Mouse (Mus musculus): ENCODE results near the gene Higd1b. TPM values are rescaled to one million over a fixed set of nuclear protein-coding genes. Genes with fewer than 3 reads are reported as not detected.

The Higd1b gene
- polyA plus RNA-seq, 1 experiment from 2014 or later = 5.4 TPM

DNA sequence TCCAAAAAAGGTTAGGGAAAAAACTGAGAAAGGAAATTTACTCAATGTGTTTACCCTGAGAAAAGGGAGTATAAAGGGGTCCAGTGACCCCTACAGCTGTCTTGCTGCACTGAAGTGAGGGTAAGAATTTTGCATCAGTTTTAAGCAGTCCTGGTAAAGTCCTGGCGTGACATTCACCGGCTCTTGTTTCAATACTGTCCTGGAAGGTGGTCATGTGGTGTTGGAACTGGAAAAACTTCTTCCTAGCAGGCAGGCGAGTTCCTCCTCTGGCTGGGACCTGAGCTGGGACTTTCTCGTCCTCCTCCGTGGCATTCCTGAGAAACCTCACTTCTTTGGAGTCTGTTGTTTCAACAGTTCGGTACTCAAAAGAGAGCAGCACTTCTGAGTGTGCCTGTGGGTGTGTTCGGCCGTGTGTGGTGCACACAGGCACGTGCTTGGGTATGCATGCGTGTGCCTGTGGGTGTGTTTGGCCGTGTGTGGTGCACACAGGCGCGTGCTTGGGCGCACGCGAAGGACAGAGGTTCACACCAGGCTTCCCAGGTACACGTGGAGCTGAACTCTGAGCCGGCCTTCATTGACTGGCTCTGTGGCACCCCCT, 2.9 kb upstream of the Higd1b start:
- Histone ChIP-seq H3K27me3 (ENCODE audit: control insufficient read depth, insufficient read depth, low read length) (no peaks in the 10 kb centered on the region), H3K4me3 (replicated peaks; ENCODE audit: low read depth, low read length) (no peak overlapping the region), H3K9ac (replicated peaks; ENCODE audit: low read length) (no peak overlapping the region), H3K36me3 (ENCODE audit: control insufficient read depth, insufficient read depth, low read length) (peaks cover 15% of the 10 kb centered on the region), H3K4me1 (ENCODE audit: control insufficient read depth, insufficient read depth, low read length) (no peaks in the 10 kb centered on the region), H3K4me2 (ENCODE audit: low read length) (no peak overlapping the region), H3K9me3 (ENCODE audit: control insufficient read depth, low read length) (no peaks in the 10 kb centered on the region), H3K27ac (replicated peaks; ENCODE audit: low read depth, low read length) (no peak overlapping the region)
- 77% methylated on average over 18 of the region's 18 CpGs for WGBS
- ATAC-seq (ENCODE audit: low FRiP score, low TSS enrichment) = no peak
- DNase-seq = no peak

DNA sequence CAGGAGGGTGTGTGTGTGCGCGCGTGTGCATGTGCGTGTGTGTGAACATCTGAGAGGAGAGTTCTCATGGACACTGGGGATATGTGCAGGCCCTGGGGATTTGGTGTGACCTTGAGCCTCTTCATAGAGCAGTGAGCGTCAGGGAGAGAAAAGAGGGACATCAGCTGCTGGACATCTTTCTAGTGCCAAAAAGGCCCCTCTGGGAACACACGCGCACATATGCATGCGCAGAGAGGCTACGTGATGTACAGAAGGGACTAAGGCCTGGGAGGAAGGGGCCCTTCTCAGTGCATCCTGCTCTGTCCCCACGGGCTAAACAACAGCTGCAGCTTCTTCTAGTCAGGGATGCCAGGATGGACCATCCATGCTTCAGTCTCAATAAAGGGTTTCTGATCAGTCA, 1.4 kb upstream of the Higd1b start:
- Histone ChIP-seq H3K36me3 (ENCODE audit: control insufficient read depth, insufficient read depth, low read length) (peaks cover 30% of the 10 kb centered on the region), H3K9ac (replicated peaks; ENCODE audit: low read length) (no peak overlapping the region), H3K4me3 (replicated peaks; ENCODE audit: low read depth, low read length) (no peak overlapping the region), H3K27me3 (ENCODE audit: control insufficient read depth, insufficient read depth, low read length) (no peaks in the 10 kb centered on the region), H3K4me1 (ENCODE audit: control insufficient read depth, insufficient read depth, low read length) (no peaks in the 10 kb centered on the region), H3K9me3 (ENCODE audit: control insufficient read depth, low read length) (no peaks in the 10 kb centered on the region), H3K4me2 (ENCODE audit: low read length) (no peak overlapping the region), H3K27ac (replicated peaks; ENCODE audit: low read depth, low read length) (no peak overlapping the region)
- ATAC-seq (ENCODE audit: low FRiP score, low TSS enrichment) = no peak
- no peak for DNase-seq
- WGBS = 87% methylated on average over 10 of the region's 10 CpGs

DNA sequence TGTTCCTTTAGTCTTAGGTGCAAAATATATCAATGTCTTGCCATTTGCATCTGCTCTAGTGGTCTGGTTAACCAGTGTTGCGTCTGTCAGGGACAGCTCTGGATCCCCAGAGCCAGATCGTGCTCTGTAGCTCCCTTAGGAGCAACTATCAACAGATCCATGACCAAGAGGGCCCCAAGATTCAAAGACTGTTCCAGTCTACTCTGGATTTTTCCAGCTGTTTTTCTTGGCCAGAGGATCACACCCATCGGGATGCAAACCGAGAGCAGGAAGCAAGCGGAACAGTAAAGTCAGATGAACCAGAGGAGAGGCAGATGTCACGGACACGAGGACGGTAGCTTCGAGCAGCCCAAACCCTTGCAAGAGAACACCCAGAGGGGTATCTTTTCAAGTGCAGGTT, 497 bp downstream of the Higd1b start:
- ATAC-seq (ENCODE audit: low FRiP score, low TSS enrichment) (no peak), DNase-seq (no peak)
- Histone ChIP-seq H3K27ac (replicated peaks; ENCODE audit: low read depth, low read length) (no peak overlapping the region), H3K9ac (replicated peaks; ENCODE audit: low read length) (no peak overlapping the region), H3K36me3 (ENCODE audit: control insufficient read depth, insufficient read depth, low read length) (peaks cover 47% of the 10 kb centered on the region), H3K4me2 (ENCODE audit: low read length) (no peak overlapping the region), H3K9me3 (ENCODE audit: control insufficient read depth, low read length) (no peaks in the 10 kb centered on the region), H3K27me3 (ENCODE audit: control insufficient read depth, insufficient read depth, low read length) (no peaks in the 10 kb centered on the region), H3K4me1 (ENCODE audit: control insufficient read depth, insufficient read depth, low read length) (no peaks in the 10 kb centered on the region), H3K4me3 (replicated peaks; ENCODE audit: low read depth, low read length) (no peak overlapping the region)
- WGBS = 90% methylated on average over 9 of the region's 9 CpGs

DNA sequence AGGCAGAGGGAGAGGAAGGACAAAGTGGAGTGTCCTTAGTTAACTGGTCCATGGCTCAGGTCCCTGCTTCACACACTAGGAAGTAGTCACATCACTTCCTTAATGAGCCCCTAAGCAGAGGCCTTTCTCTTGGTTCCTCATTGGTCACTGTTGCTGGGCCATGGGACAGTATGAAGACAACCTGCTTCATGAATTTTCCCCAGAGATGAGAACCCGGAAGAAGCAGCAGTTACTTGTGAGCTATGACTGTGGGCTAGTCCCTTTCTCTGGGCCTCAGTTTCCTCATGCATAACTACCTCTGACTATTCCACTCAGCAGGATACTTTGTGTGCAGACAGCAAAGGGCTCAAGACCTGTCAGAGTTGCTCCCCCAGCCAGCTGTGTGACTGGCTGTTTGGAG, 1.7 kb downstream of the Higd1b start:
- Histone ChIP-seq H3K27ac (replicated peaks; ENCODE audit: low read depth, low read length) (0 out of 2 replicates have a peak overlapping the region, but pooled peaks have one; percentile 13), H3K4me2 (ENCODE audit: low read length) (no peak overlapping the region), H3K9me3 (ENCODE audit: control insufficient read depth, low read length) (no peaks in the 10 kb centered on the region), H3K4me3 (replicated peaks; ENCODE audit: low read depth, low read length) (no peak overlapping the region), H3K9ac (replicated peaks; ENCODE audit: low read length) (no peak overlapping the region), H3K27me3 (ENCODE audit: control insufficient read depth, insufficient read depth, low read length) (no peaks in the 10 kb centered on the region), H3K4me1 (ENCODE audit: control insufficient read depth, insufficient read depth, low read length) (no peaks in the 10 kb centered on the region), H3K36me3 (ENCODE audit: control insufficient read depth, insufficient read depth, low read length) (peaks cover 58% of the 10 kb centered on the region)
- no peak for ATAC-seq (ENCODE audit: low FRiP score, low TSS enrichment)
- no peak for DNase-seq
- 89% methylated on average over 1 of the region's 1 CpGs for WGBS

DNA sequence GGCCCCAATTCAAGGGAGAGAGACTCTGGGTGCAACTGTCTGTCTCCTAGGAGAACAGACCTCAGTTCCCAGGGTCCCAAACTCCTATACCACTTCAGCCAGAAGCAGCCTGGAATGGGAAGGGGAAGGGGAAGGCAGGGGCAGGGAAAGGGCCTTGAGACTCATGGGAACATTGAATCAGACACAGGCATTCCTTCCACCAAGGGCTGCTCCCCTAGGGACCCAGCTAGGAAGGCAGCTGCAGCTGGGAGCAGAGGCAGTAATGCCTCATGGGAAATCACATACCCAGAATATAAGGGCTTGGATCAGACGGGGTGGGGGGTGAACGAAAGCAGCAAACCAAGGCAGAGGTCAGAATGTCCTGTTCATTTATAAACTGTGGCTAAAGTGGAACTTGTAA, 2.5 kb downstream of the Higd1b start:
- DNase-seq (no peak), ATAC-seq (ENCODE audit: low FRiP score, low TSS enrichment) (no peak)
- WGBS = 92% methylated on average over 2 of the region's 2 CpGs
- no peaks in the 10 kb centered on the region for H3K4me1 ChIP-seq (ENCODE audit: control insufficient read depth, insufficient read depth, low read length)
- no peak overlapping the region for H3K4me3 ChIP-seq (replicated peaks; ENCODE audit: low read depth, low read length)
- no peak overlapping the region for H3K27ac ChIP-seq (replicated peaks; ENCODE audit: low read depth, low read length)
- H3K9me3 ChIP-seq (ENCODE audit: control insufficient read depth, low read length) = no peaks in the 10 kb centered on the region
- H3K27me3 ChIP-seq (ENCODE audit: control insufficient read depth, insufficient read depth, low read length) = no peaks in the 10 kb centered on the region
- no peak overlapping the region for H3K4me2 ChIP-seq (ENCODE audit: low read length)
- no peak overlapping the region for H3K9ac ChIP-seq (replicated peaks; ENCODE audit: low read length)
- H3K36me3 ChIP-seq (ENCODE audit: control insufficient read depth, insufficient read depth, low read length) = peaks cover 66% of the 10 kb centered on the region

DNA sequence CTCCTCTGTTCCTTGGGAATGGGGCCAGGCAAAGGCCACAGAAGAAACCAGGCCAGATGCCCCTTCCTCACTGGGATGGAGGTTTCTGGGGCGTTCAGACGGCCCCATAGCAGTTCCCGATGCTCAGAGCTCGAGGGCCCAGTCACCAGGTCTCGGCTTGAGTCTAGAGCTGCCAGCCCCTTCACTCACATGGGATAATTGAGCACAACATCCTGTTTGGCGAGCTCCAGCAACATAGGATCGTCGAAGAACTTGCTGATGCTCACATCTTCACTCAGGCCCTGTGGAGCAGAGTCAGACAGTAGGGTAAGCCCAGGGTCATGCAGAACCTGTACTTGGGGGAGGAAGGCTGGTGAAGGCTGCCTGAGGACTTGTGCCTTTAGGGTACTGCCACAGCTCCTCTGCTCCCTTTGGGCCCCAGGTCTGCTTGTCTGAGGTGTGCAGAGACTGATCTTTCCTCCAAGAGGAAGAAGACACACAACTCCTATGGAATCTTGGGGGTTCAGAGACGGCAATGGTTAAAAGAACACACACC, 3.0 kb downstream of the Higd1b start:
- no peak overlapping the region for H3K9ac ChIP-seq (replicated peaks; ENCODE audit: low read length)

DNA sequence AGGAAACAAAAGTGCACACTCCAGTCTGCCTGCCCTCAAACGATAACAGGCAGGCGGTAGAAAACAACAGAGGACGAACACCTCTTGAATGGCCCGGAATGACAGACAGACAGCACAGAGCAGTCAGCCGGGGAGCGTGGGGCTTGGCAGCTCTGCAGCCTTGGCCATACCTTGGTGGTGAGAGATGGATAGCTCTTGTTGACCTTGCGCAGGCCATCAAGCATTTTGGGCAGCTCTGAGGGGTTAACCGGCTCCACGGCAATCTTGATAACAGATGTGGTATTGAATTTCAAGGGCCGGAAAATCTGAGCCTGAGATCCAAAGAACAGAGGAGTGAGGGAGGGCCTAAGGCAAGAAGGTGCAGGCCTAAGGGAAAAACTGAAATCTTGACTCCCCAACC, 10.3 kb downstream of the Higd1b start:
- Histone ChIP-seq H3K4me3 (replicated peaks; ENCODE audit: low read depth, low read length) (no peak overlapping the region), H3K9me3 (ENCODE audit: control insufficient read depth, low read length) (no peaks in the 10 kb centered on the region), H3K9ac (replicated peaks; ENCODE audit: low read length) (no peak overlapping the region), H3K27me3 (ENCODE audit: control insufficient read depth, insufficient read depth, low read length) (no peaks in the 10 kb centered on the region), H3K4me1 (ENCODE audit: control insufficient read depth, insufficient read depth, low read length) (no peaks in the 10 kb centered on the region), H3K27ac (replicated peaks; ENCODE audit: low read depth, low read length) (no peak overlapping the region), H3K36me3 (ENCODE audit: control insufficient read depth, insufficient read depth, low read length) (peaks cover 98% of the 10 kb centered on the region), H3K4me2 (ENCODE audit: low read length) (no peak overlapping the region)
- no peak for DNase-seq
- ATAC-seq (ENCODE audit: low FRiP score, low TSS enrichment) = no peak
- 92% methylated on average over 10 of the region's 10 CpGs for WGBS

More for the DNA sequence above, 3.0 kb downstream of the Higd1b start:
- no peaks in the 10 kb centered on the region for H3K27me3 ChIP-seq (ENCODE audit: control insufficient read depth, insufficient read depth, low read length)
- no peak overlapping the region for H3K4me3 ChIP-seq (replicated peaks; ENCODE audit: low read depth, low read length)
- H3K4me1 ChIP-seq (ENCODE audit: control insufficient read depth, insufficient read depth, low read length) = no peaks in the 10 kb centered on the region
- peaks cover 71% of the 10 kb centered on the region for H3K36me3 ChIP-seq (ENCODE audit: control insufficient read depth, insufficient read depth, low read length)
- ATAC-seq (ENCODE audit: low FRiP score, low TSS enrichment) (no peak), DNase-seq (no peak)
- 90% methylated on average over 9 of the region's 9 CpGs for WGBS
- no peak overlapping the region for H3K27ac ChIP-seq (replicated peaks; ENCODE audit: low read depth, low read length)
- H3K4me2 ChIP-seq (ENCODE audit: low read length) = no peak overlapping the region
- no peaks in the 10 kb centered on the region for H3K9me3 ChIP-seq (ENCODE audit: control insufficient read depth, low read length)

DNA sequence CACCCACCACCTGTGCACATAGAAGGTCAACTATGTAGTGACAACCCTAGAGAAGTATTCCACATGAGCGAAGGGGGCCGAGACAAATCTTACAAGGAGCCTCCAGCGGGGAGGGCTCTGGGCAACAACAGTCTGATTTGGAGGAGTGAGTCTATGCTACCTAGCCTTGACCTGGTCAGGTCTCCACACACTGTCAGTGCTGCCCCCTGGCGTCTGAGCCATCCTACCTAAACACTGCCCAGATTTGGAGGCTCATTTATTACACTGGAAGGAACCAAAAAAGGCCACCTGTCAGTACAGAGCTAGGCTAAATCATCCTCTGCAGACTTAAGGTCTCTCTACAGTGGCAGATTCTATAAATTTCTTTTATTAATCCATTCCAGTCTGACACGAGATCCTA, 16.2 kb downstream of the Higd1b start:
- no peak overlapping the region for H3K4me2 ChIP-seq (ENCODE audit: low read length)
- DNase-seq (peak; percentile 75), ATAC-seq (ENCODE audit: low FRiP score, low TSS enrichment) (no peak)
- no peaks in the 10 kb centered on the region for H3K27me3 ChIP-seq (ENCODE audit: control insufficient read depth, insufficient read depth, low read length)
- H3K4me3 ChIP-seq (replicated peaks; ENCODE audit: low read depth, low read length) = no peak overlapping the region
- H3K9ac ChIP-seq (replicated peaks; ENCODE audit: low read length) = no peak overlapping the region
- peaks cover 91% of the 10 kb centered on the region for H3K36me3 ChIP-seq (ENCODE audit: control insufficient read depth, insufficient read depth, low read length)
- WGBS = 75% methylated on average over 5 of the region's 5 CpGs
- H3K27ac ChIP-seq (replicated peaks; ENCODE audit: low read depth, low read length) = no peak overlapping the region
- H3K9me3 ChIP-seq (ENCODE audit: control insufficient read depth, low read length) = no peaks in the 10 kb centered on the region
- H3K4me1 ChIP-seq (ENCODE audit: control insufficient read depth, insufficient read depth, low read length) = no peaks in the 10 kb centered on the region

DNA sequence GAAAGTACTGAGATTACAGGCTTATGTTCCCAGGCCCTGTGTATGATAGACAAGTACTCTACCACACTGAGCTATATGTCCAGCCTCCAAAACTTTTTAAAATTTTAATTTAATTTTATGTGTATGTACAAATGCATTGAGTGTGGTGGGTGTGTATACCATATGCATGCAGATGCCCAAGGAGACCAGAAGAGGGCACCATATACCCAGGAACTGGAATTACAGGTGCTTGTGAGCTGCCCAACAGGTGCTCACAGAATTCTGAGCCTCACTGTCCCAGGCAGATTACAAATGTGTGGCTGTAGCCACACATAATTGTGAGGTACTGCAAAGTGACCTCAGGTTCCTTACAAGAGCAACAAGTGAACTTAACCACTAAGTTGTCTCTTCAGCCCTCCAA, 18.1 kb downstream of the Higd1b start:
- Histone ChIP-seq H3K4me3 (replicated peaks; ENCODE audit: low read depth, low read length) (no peak overlapping the region), H3K9ac (replicated peaks; ENCODE audit: low read length) (no peak overlapping the region), H3K36me3 (ENCODE audit: control insufficient read depth, insufficient read depth, low read length) (peaks cover 89% of the 10 kb centered on the region), H3K9me3 (ENCODE audit: control insufficient read depth, low read length) (no peaks in the 10 kb centered on the region), H3K4me1 (ENCODE audit: control insufficient read depth, insufficient read depth, low read length) (no peaks in the 10 kb centered on the region), H3K27me3 (ENCODE audit: control insufficient read depth, insufficient read depth, low read length) (no peaks in the 10 kb centered on the region), H3K27ac (replicated peaks; ENCODE audit: low read depth, low read length) (no peak overlapping the region), H3K4me2 (ENCODE audit: low read length) (no peak overlapping the region)
- ATAC-seq (ENCODE audit: low FRiP score, low TSS enrichment) = no peak
- peak; percentile 17 for DNase-seq
